Mouse (Mus musculus): ENCODE results near the gene Gnb4. TPM values are rescaled to one million over a fixed set of nuclear protein-coding genes. Genes with fewer than 3 reads are reported as not detected.

The Gnb4 gene
- total and polyA plus RNA-seq, 3 experiments: 0.38 to 5.0 (median 0.41) TPM

- DNase-seq (ENCODE audit: extremely low read depth): no peak
- H3K79me2 ChIP-seq (replicated peaks; ENCODE audit: control insufficient read depth, extremely low read depth, insufficient read depth, poor library complexity, severe bottlenecking): 0 out of 2 replicates have a peak, but pooled peaks cover 2% of the 10 kb centered on the region
- H3K4me3 ChIP-seq (replicated peaks in 1 of 3; ENCODE audit: low read depth in 2 of 3, low read length in 2 of 3, poor library complexity in 1 of 3): no peak overlapping the region
- H3K4me1 ChIP-seq (ENCODE audit: control insufficient read depth in 1 of 2, insufficient read depth in 2 of 2): peaks cover 4 to 22% of the 10 kb centered on the region in 2 experiments; a peak in 3 of 4 replicates
- TF ChIP-seq TCF12 (IDR thresholded peaks at IDR 0.05; ENCODE audit: low read depth, low read length): no peak
- TF ChIP-seq ZKSCAN1 (IDR thresholded peaks at IDR 0.05; ENCODE audit: borderline replicate concordance, low read depth, low read length): no peak
- no peak for TF ChIP-seq KAT2A (IDR thresholded peaks at IDR 0.05; ENCODE audit: insufficient replicate concordance, low read length)
- no peak for TF ChIP-seq MAFK (IDR thresholded peaks at IDR 0.05; ENCODE audit: insufficient replicate concordance, low read length)
- TF ChIP-seq ZMIZ1 (IDR thresholded peaks at IDR 0.05; ENCODE audit: low read depth, low read length): no peak
- TF ChIP-seq BHLHE40 (IDR thresholded peaks at IDR 0.05; ENCODE audit: low read depth, low read length): no peak
- no peak for TF ChIP-seq MXI1 (IDR thresholded peaks at IDR 0.05; ENCODE audit: low read depth, low read length)
- TF ChIP-seq ZC3H11A (IDR thresholded peaks at IDR 0.05; ENCODE audit: low read depth, low read length): no peak
- no peak for TF ChIP-seq MEF2A (IDR thresholded peaks at IDR 0.05; ENCODE audit: borderline replicate concordance, low read depth, low read length)
- no peak for TF ChIP-seq CHD1 (IDR thresholded peaks at IDR 0.05; ENCODE audit: low read depth, low read length)
- no peak for TF ChIP-seq ZNF384 (IDR thresholded peaks at IDR 0.05; ENCODE audit: low read depth, low read length)
- no peak for TF ChIP-seq TBP (conservative IDR thresholded peaks at IDR 0.05; ENCODE audit: low read depth, low read length)
- no peak for TF ChIP-seq RAD21 (IDR thresholded peaks at IDR 0.05; ENCODE audit: low read depth, low read length)
- in situ Hi-C loops (cut with MboI; ENCODE audit: low pct_ligation_motif_present, low pct_unique_long_range_greater_than_20kb, low sequenced_read_pairs): no loop called here
- H3K27ac ChIP-seq (ENCODE audit: insufficient read depth, low read depth): no peak overlapping the region
- no peak overlapping the region for H3K9ac ChIP-seq (ENCODE audit: insufficient read depth, low read depth)
- no peak overlapping the region for H3K4me2 ChIP-seq (ENCODE audit: insufficient read depth, low read depth, poor library complexity, severe bottlenecking)
- no peaks in the 10 kb centered on the region for H3K9me3 ChIP-seq (replicated peaks; ENCODE audit: low read length)
- no peaks in the 10 kb centered on the region for H3K27me3 ChIP-seq (replicated peaks)
- dilution Hi-C loops (cut with MboI; ENCODE audit: extremely low pct_ligation_motif_present, extremely low pct_unique_long_range_greater_than_20kb, low sequenced_read_pairs): no loop called here
- H3K36me3 ChIP-seq (replicated peaks in 1 of 2; ENCODE audit: control insufficient read depth in 1 of 2, insufficient read depth in 1 of 2, low read length in 1 of 2): no peaks in the 10 kb centered on the region
These were observed 5.7 kb upstream of the Gnb4 start for GRCm38 (mm10) chr3:32622106-32622505.

DNA sequence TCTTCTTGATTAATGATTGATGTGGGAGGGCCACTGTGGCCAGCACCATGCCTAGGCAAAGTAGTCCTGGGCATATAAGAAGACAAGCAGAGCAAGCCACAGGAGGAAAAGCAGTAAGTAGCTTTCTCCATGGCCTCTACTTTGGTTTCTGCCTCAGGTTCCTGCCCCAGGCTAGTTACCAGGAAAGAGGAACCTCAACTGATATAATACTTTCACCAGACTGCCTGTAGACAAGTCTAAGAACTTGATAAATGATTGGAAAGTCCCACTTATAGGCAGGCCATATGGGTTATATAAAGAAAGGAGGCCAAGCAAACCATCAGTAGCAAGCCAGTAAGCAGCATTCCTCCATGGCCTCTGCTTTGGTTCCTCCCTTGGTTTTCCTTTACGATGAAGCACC is 5.3 kb upstream of the Gnb4 start:
- Histone ChIP-seq H3K36me3 (replicated peaks in 1 of 2; ENCODE audit: control insufficient read depth in 1 of 2, insufficient read depth in 1 of 2, low read length in 1 of 2) (no peaks in the 10 kb centered on the region), H3K27me3 (replicated peaks) (no peaks in the 10 kb centered on the region), H3K4me1 (ENCODE audit: control insufficient read depth in 1 of 2, insufficient read depth in 2 of 2) (peaks cover 4 to 22% of the 10 kb centered on the region in 2 experiments; a peak in 3 of 4 replicates), H3K79me2 (replicated peaks; ENCODE audit: control insufficient read depth, extremely low read depth, insufficient read depth, poor library complexity, severe bottlenecking) (0 out of 2 replicates have a peak, but pooled peaks cover 2% of the 10 kb centered on the region), H3K9ac (ENCODE audit: insufficient read depth, low read depth) (no peak overlapping the region), H3K27ac (ENCODE audit: insufficient read depth, low read depth) (no peak overlapping the region), H3K4me2 (ENCODE audit: insufficient read depth, low read depth, poor library complexity, severe bottlenecking) (no peak overlapping the region), H3K4me3 (replicated peaks in 1 of 3; ENCODE audit: low read depth in 2 of 3, low read length in 2 of 3, poor library complexity in 1 of 3) (no peak overlapping the region), H3K9me3 (replicated peaks; ENCODE audit: low read length) (no peaks in the 10 kb centered on the region)
- dilution Hi-C loops (cut with MboI; ENCODE audit: extremely low pct_ligation_motif_present, extremely low pct_unique_long_range_greater_than_20kb, low sequenced_read_pairs) (no loop called here), in situ Hi-C loops (cut with MboI; ENCODE audit: low pct_ligation_motif_present, low pct_unique_long_range_greater_than_20kb, low sequenced_read_pairs) (no loop called here)
- TF ChIP-seq MXI1 (IDR thresholded peaks at IDR 0.05; ENCODE audit: low read depth, low read length): no peak
- TF ChIP-seq MAFK (IDR thresholded peaks at IDR 0.05; ENCODE audit: insufficient replicate concordance, low read length): no peak
- TF ChIP-seq MEF2A (IDR thresholded peaks at IDR 0.05; ENCODE audit: borderline replicate concordance, low read depth, low read length): no peak
- TF ChIP-seq UBTF (IDR thresholded peaks at IDR 0.05; ENCODE audit: low read depth, low read length): no peak
- TF ChIP-seq MAZ (IDR thresholded peaks at IDR 0.05; ENCODE audit: low read depth, low read length): no peak
- TF ChIP-seq SMC3 (IDR thresholded peaks at IDR 0.05; ENCODE audit: low read depth, low read length): no peak
- TF ChIP-seq TCF12 (IDR thresholded peaks at IDR 0.05; ENCODE audit: low read depth, low read length): no peak
- TF ChIP-seq IRF4 (IDR thresholded peaks at IDR 0.05; ENCODE audit: low read depth, low read length): no peak
- no peak for TF ChIP-seq POLR2A (IDR thresholded peaks at IDR 0.05; ENCODE audit: low read depth, low read length)
- DNase-seq (ENCODE audit: extremely low read depth): no peak

Data from CH12.LX (cell line).